Mouse (Mus musculus): ENCODE measurements around the gene Rapgef5. TPM values are rescaled to one million over a fixed set of nuclear protein-coding genes. Genes with fewer than 3 reads are reported as not detected.
"Not testable (repeated sequence)": the region's sequence is repeated elsewhere in the genome, so short reads cannot be mapped to it uniquely, and the experiment has no call there.

Gene Rapgef5
- total RNA-seq, 2 experiments from 2014 or later: 149 to 155 TPM

- intact Hi-C loops (cut with DNase I): no loop called here
- no peak for DNase-seq (ENCODE audit: low spot score in 2 of 2)
These were observed 267.1 kb downstream of the Rapgef5 start for GRCm38 (mm10) chr12:117783426-117783825.

DNA sequence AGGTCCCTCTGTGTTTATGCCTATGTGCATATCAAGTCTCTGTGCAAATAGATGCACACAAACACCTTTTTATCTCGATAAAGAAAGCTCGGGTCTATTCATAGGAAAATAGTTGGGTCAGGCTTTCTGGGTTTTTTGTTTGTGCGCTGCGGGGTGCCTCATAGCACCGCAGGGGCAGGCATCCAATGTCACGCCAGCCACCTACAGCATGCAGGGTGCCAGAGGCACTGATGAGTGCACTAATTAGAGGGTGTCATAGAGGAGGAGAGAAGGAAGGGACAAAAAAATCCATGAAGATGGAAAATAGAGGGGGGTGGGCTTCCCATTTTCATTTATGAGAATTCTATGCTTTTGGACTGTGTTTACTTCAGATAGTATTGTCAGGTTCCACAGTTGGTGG, 270.3 kb downstream of the Rapgef5 start:
- intact Hi-C loops (cut with DNase I): no loop called here
- no peak for DNase-seq (ENCODE audit: low spot score in 2 of 2)

DNA sequence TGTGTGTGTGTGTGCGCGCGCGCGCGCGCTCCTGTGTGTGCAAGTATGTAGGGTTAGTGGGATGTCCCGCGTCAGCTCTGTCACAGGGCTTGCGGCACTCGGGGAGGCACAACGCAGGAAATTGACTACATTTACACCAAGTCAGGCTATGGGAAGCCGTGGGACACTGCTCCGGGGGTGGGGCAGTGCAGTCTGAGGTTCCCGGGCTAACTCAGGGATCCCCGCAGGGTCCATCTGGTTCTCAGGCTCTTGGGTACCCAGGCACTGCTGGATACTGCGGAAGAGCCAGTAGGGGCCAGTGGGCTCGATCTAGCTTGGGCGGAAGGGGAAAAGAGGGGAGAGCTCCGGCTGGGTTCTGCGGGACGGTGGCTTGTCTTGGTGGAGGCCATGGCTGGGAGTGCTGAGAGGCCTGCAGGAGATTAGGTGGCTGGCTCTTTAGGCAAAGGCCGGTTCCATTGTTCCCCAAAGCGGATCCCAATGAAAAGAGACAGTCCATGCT, 272.3 kb downstream of the Rapgef5 start:
- intact Hi-C loops (cut with DNase I): no loop called here

GRCm38 (mm10) chr12:117789017-117789416, 272.7 kb downstream of the Rapgef5 start:
- no peak for DNase-seq (ENCODE audit: low spot score in 2 of 2)
- intact Hi-C loops (cut with DNase I): no loop called here

More for the DNA sequence above, 272.3 kb downstream of the Rapgef5 start:
- DNase-seq (ENCODE audit: low spot score in 2 of 2): no peak

DNA sequence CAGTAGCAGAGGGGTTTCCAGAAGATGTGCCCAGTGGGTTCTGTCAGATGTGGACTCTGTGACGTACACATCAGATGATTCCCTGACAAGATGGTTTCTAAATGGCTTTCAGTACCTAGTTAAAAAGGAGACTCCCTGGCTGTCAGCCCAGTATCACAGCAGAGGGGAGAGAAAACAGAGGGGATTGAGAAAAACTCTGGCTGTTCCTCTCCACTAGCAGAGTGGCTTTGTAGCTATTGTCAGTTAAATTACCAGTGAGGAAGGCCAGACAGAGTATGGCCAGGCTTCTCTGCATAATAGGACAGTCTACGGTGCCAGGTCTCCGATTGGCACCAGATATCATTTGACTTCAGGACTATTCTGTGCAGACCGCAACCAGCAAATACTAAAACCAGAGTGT, 279.0 kb downstream of the Rapgef5 start:
- DNase-seq (ENCODE audit: low spot score in 2 of 2): no peak
- intact Hi-C loops (cut with DNase I): no loop called here

DNA sequence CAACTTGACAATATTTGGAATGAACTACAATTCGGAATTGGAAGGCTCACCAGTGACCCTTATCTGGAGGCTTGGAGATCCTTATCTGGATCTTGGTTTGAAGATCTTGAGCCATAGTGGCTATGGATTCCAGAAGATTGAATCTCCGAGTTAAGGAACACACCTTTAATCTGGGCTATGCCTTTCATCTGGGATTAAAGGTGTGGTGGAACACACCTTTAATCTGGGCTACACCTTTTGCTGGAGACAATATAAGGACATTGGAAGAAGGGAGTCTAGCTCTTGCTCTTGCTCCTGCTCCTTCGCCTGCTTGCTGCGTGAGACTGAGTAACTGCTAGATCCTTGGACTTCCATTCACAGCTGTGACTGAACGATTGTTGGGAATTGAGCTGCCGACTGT, 287.7 kb downstream of the Rapgef5 start, which contains the start of gene Cdca7l:
Cdca7l (plus strand) TSS at position 301 of the 400 bp plus-strand sequence.
- intact Hi-C loops (cut with DNase I); DNase-seq (ENCODE audit: low spot score in 2 of 2): not testable (repeated sequence)

- intact Hi-C loops (cut with DNase I): loop anchor here (5.0 kb wide), 1 partner anchor 1047 kb away; no protein-coding TSS in a partner anchor
- DNase-seq (ENCODE audit: low spot score in 2 of 2): peak; percentile 3 to 33
These were observed 289.3 kb downstream of the Rapgef5 start for GRCm38 (mm10) chr12:117805576-117805975.

- DNase-seq (ENCODE audit: low spot score in 2 of 2): peak; percentile 18 to 21
- intact Hi-C loops (cut with DNase I): loop anchor here (5.0 kb wide), 1 partner anchor 1046 kb away; no protein-coding TSS in a partner anchor
These were observed 289.8 kb downstream of the Rapgef5 start for GRCm38 (mm10) chr12:117806007-117806451.

DNA sequence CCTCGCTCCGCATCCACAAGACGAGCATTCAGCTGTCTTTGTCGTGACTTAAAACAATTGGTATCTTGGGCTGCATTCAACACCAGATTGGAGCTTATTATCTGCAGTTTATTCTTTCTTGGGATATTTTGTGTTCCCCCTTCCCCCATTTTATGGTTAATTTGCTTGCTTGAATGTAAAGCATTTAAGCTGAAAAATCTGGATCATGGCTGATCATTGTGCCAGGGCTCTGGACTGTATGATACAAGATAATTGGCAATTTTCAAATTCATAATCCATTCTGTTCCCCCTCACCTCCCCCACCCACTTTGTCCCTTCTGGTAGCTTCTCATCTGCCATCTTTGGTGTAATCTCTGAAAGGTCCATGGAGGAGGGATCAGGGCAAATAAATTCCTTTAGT, 290.2 kb downstream of the Rapgef5 start:
- no peak for DNase-seq (ENCODE audit: low spot score in 2 of 2)
- intact Hi-C loops (cut with DNase I): loop anchor here (5.0 kb wide), 1 partner anchor 1046 kb away; no protein-coding TSS in a partner anchor

GRCm38 (mm10) chr12:117807637-117808036, 291.4 kb downstream of the Rapgef5 start:
- intact Hi-C loops (cut with DNase I): loop anchor here (5.0 kb wide), 1 partner anchor 1045 kb away; no protein-coding TSS in a partner anchor
- DNase-seq (ENCODE audit: low spot score in 2 of 2): peak in 1 of 2 experiments; percentile 23

DNA sequence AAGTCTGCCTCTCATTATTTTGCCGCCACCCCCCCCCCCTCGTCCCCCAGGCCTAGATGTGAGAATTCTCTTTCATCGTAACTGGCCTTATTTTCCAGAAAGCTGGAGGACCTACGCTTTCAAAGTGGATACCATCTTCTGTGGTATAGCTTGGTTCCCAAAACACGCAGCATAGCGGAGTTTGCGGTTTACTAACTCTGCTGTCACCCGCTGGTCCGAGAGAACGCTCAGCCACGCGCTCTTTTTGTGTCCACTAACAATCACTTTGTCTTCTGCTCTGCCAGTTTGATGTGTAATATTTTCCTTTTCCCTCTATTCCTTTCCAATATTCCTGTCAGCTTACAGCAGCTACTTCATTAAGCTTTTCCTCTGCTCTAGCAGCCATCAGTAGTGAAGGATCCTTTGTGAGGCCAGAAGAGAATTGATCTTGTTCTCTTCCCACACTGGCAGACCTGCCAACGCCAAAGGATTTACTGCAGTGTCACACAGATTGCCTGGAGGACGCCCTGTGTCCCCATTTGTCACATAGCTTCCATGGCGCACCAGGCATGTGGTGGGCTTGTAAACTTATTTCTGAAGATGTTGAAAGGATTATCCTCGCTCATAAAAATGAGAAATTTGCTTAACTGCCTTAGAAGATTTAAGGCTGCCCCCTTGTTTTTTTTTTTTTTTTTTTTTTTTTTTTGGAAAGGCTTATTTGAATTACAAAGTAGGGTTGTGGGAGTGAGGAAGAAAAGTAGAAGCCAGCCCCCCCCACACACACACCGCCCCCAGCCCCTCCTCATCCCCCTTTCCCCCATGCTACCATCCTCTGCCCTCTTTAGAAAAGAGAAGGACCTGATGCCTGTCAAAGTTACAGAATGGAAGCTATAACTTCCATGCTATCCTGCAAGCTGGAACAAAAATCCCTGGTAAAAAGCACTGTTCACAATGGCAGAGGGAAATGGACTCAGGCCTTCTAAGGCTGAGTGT, 292.4 kb downstream of the Rapgef5 start:
- intact Hi-C loops (cut with DNase I): loop anchor here (5.0 kb wide), 1 partner anchor 1044 kb away; no protein-coding TSS in a partner anchor

More for the DNA sequence above, 292.4 kb downstream of the Rapgef5 start:
- DNase-seq (ENCODE audit: low spot score in 2 of 2): no peak
